Mouse (Mus musculus): ENCODE measurements around the gene Ruvbl1.
A peak's percentile ranks its signal among the peaks of the same experiment; 100 is the strongest.

DNA sequence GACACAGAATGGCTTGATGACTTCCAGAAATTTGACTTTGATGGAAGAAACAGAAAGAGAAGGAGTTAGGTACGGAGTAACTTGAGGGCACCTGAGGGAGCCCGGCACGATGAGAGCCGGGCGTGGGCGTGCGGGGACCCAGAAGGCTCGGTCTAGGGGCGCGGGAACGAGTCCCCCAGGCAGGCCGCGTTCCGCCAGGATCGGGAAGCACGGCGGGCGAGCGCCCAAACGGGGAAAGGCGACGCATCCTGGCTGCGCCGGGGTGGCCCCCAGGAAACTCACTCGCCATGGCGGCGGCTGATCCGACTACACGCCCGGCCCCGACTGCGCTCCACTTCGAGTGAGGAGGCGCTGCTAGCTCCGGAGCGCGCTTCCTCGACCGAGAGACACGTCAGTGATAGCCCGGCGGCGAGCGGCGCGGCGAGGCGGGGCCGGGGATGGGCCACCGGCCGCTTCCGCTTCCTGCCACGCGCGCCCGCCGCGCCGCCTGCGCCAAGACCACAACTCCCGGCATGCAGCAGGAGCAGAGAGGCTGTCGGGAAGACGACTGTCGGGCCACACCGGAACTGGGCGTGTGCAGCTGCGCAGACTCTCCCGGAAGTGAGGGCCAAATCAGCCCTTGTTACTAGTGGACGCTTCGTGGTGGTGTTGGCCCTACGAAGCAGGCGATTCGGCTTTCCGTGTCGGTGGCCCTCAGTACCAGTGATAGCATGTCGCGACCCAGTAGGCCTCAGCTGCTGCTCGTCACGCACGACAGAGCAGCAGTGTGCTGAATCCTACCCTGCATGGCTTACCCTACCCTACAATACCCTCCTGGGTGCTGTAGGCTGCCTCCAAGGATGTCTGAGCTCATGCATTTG, 53.4 kb downstream of the Ruvbl1 start, which contains the start of gene Sec61a1:
- TF ChIP-seq POLR2A (IDR thresholded peaks at IDR 0.05; ENCODE audit: borderline replicate concordance, extremely low read depth, insufficient read depth, insufficient read length, poor library complexity, severe bottlenecking) (peak; percentile 76; the same call in 1 of the 2 replicates), CTCF (IDR thresholded peaks at IDR 0.05; ENCODE audit: borderline replicate concordance, extremely low read depth, insufficient read depth, insufficient read length) (no peak)
